Mouse (Mus musculus): ENCODE measurements around the gene Lca5. TPM values are rescaled to one million over a fixed set of nuclear protein-coding genes. Genes with fewer than 3 reads are reported as not detected.

Gene Lca5
- polyA plus RNA-seq, 1 experiment from 2014 or later = 31.1 TPM

GRCm38 (mm10) chr9:83447771-83448170 is 6.8 kb upstream of the Lca5 start:
- peak; percentile 89 for ATAC-seq (ENCODE audit: low FRiP score)
- Histone ChIP-seq H3K4me3 (ENCODE audit: low read depth, low read length) (peak overlapping the region; percentile 37), H3K9ac (ENCODE audit: low read depth, low read length) (peak overlapping the region; percentile 68), H3K27ac (ENCODE audit: low read depth, low read length) (peak overlapping the region; percentile 62; the same call in 1 of the 2 replicates), H3K9me3 (ENCODE audit: control insufficient read depth, low read length) (no peaks in the 10 kb centered on the region), H3K27me3 (ENCODE audit: control insufficient read depth, insufficient read depth, low read length) (no peaks in the 10 kb centered on the region), H3K36me3 (ENCODE audit: control insufficient read depth, insufficient read depth, low read length) (no peaks in the 10 kb centered on the region), H3K4me1 (replicated peaks; ENCODE audit: control insufficient read depth, insufficient read depth, low read length) (no peaks in the 10 kb centered on the region), H3K4me2 (replicated peaks; ENCODE audit: low read depth, low read length) (peak overlapping the region; percentile 50)
- 3% methylated on average over 22 of the region's 22 CpGs for WGBS
- peak; percentile 71 for DNase-seq (ENCODE audit: low spot score)

GRCm38 (mm10) chr9:83447176-83447575 is 6.2 kb upstream of the Lca5 start:
- H3K4me2 ChIP-seq (replicated peaks; ENCODE audit: low read depth, low read length) = peak overlapping the region; percentile 50
- 67% methylated on average over 9 of the region's 9 CpGs for WGBS
- no peak overlapping the region for H3K27ac ChIP-seq (ENCODE audit: low read depth, low read length)
- peak; percentile 25; the same call in 1 of the 2 replicates for ATAC-seq (ENCODE audit: low FRiP score)
- no peaks in the 10 kb centered on the region for H3K9me3 ChIP-seq (ENCODE audit: control insufficient read depth, low read length)
- H3K9ac ChIP-seq (ENCODE audit: low read depth, low read length) = no peak overlapping the region
- no peaks in the 10 kb centered on the region for H3K4me1 ChIP-seq (replicated peaks; ENCODE audit: control insufficient read depth, insufficient read depth, low read length)
- peak overlapping the region; percentile 37 for H3K4me3 ChIP-seq (ENCODE audit: low read depth, low read length)
- H3K36me3 ChIP-seq (ENCODE audit: control insufficient read depth, insufficient read depth, low read length) = no peaks in the 10 kb centered on the region
- no peaks in the 10 kb centered on the region for H3K27me3 ChIP-seq (ENCODE audit: control insufficient read depth, insufficient read depth, low read length)
- DNase-seq (ENCODE audit: low spot score) = no peak

GRCm38 (mm10) chr9:83437621-83438020 is 3.3 kb downstream of the Lca5 start:
- H3K4me1 ChIP-seq (replicated peaks; ENCODE audit: control insufficient read depth, insufficient read depth, low read length) = no peaks in the 10 kb centered on the region
- 84% methylated on average over 5 of the region's 5 CpGs for WGBS

GRCm38 (mm10) chr9:83434489-83434888 is 6.4 kb downstream of the Lca5 start:
- ATAC-seq (ENCODE audit: low FRiP score) (no peak), DNase-seq (ENCODE audit: low spot score) (no peak)
- Histone ChIP-seq H3K9me3 (ENCODE audit: control insufficient read depth, low read length) (no peaks in the 10 kb centered on the region), H3K27ac (ENCODE audit: low read depth, low read length) (no peak overlapping the region), H3K4me3 (ENCODE audit: low read depth, low read length) (no peak overlapping the region), H3K9ac (ENCODE audit: low read depth, low read length) (no peak overlapping the region), H3K36me3 (ENCODE audit: control insufficient read depth, insufficient read depth, low read length) (no peaks in the 10 kb centered on the region), H3K27me3 (ENCODE audit: control insufficient read depth, insufficient read depth, low read length) (no peaks in the 10 kb centered on the region), H3K4me1 (replicated peaks; ENCODE audit: control insufficient read depth, insufficient read depth, low read length) (no peaks in the 10 kb centered on the region), H3K4me2 (replicated peaks; ENCODE audit: low read depth, low read length) (no peak overlapping the region)
- WGBS = 55% methylated on average over 4 of the region's 4 CpGs

More at GRCm38 (mm10) chr9:83437621-83438020, 3.3 kb downstream of the Lca5 start:
- Histone ChIP-seq H3K9me3 (ENCODE audit: control insufficient read depth, low read length) (no peaks in the 10 kb centered on the region), H3K27me3 (ENCODE audit: control insufficient read depth, insufficient read depth, low read length) (no peaks in the 10 kb centered on the region), H3K4me3 (ENCODE audit: low read depth, low read length) (no peak overlapping the region), H3K36me3 (ENCODE audit: control insufficient read depth, insufficient read depth, low read length) (no peaks in the 10 kb centered on the region), H3K27ac (ENCODE audit: low read depth, low read length) (no peak overlapping the region), H3K4me2 (replicated peaks; ENCODE audit: low read depth, low read length) (no peak overlapping the region), H3K9ac (ENCODE audit: low read depth, low read length) (no peak overlapping the region)
- no peak for ATAC-seq (ENCODE audit: low FRiP score)
- DNase-seq (ENCODE audit: low spot score) = no peak

GRCm38 (mm10) chr9:83433661-83434060 is 7.3 kb downstream of the Lca5 start:
- Histone ChIP-seq H3K4me2 (replicated peaks; ENCODE audit: low read depth, low read length) (no peak overlapping the region), H3K4me3 (ENCODE audit: low read depth, low read length) (no peak overlapping the region), H3K4me1 (replicated peaks; ENCODE audit: control insufficient read depth, insufficient read depth, low read length) (no peaks in the 10 kb centered on the region), H3K27me3 (ENCODE audit: control insufficient read depth, insufficient read depth, low read length) (no peaks in the 10 kb centered on the region), H3K27ac (ENCODE audit: low read depth, low read length) (no peak overlapping the region), H3K9ac (ENCODE audit: low read depth, low read length) (no peak overlapping the region), H3K36me3 (ENCODE audit: control insufficient read depth, insufficient read depth, low read length) (no peaks in the 10 kb centered on the region), H3K9me3 (ENCODE audit: control insufficient read depth, low read length) (no peaks in the 10 kb centered on the region)
- ATAC-seq (ENCODE audit: low FRiP score) (no peak), DNase-seq (ENCODE audit: low spot score) (peak; percentile 44)
- WGBS = 61% methylated on average over 7 of the region's 7 CpGs

- no peak overlapping the region for H3K4me3 ChIP-seq (ENCODE audit: low read depth, low read length)
- H3K36me3 ChIP-seq (ENCODE audit: control insufficient read depth, insufficient read depth, low read length) = no peaks in the 10 kb centered on the region
- no peak for DNase-seq (ENCODE audit: low spot score)
- H3K27me3 ChIP-seq (ENCODE audit: control insufficient read depth, insufficient read depth, low read length) = no peaks in the 10 kb centered on the region
- ATAC-seq (ENCODE audit: low FRiP score) = no peak
- no peak overlapping the region for H3K4me2 ChIP-seq (replicated peaks; ENCODE audit: low read depth, low read length)
- 86% methylated on average over 4 of the region's 4 CpGs for WGBS
- H3K27ac ChIP-seq (ENCODE audit: low read depth, low read length) = no peak overlapping the region
- H3K9me3 ChIP-seq (ENCODE audit: control insufficient read depth, low read length) = no peaks in the 10 kb centered on the region
- no peaks in the 10 kb centered on the region for H3K4me1 ChIP-seq (replicated peaks; ENCODE audit: control insufficient read depth, insufficient read depth, low read length)
- no peak overlapping the region for H3K9ac ChIP-seq (ENCODE audit: low read depth, low read length)
Measured at GRCm38 (mm10) chr9:83427926-83428325, 13.0 kb downstream of the Lca5 start.

- Histone ChIP-seq H3K4me1 (replicated peaks; ENCODE audit: control insufficient read depth, insufficient read depth, low read length) (no peaks in the 10 kb centered on the region), H3K9ac (ENCODE audit: low read depth, low read length) (no peak overlapping the region), H3K4me2 (replicated peaks; ENCODE audit: low read depth, low read length) (no peak overlapping the region), H3K27ac (ENCODE audit: low read depth, low read length) (no peak overlapping the region), H3K36me3 (ENCODE audit: control insufficient read depth, insufficient read depth, low read length) (peaks cover 5% of the 10 kb centered on the region; the same call in 1 of the 2 replicates), H3K9me3 (ENCODE audit: control insufficient read depth, low read length) (no peaks in the 10 kb centered on the region), H3K4me3 (ENCODE audit: low read depth, low read length) (no peak overlapping the region), H3K27me3 (ENCODE audit: control insufficient read depth, insufficient read depth, low read length) (no peaks in the 10 kb centered on the region)
- DNase-seq (ENCODE audit: low spot score) (no peak), ATAC-seq (ENCODE audit: low FRiP score) (no peak)
- WGBS = 94% methylated on average over 5 of the region's 5 CpGs
Measured at GRCm38 (mm10) chr9:83418965-83419364, 22.0 kb downstream of the Lca5 start.

- Histone ChIP-seq H3K9ac (ENCODE audit: low read depth, low read length) (no peak overlapping the region), H3K4me1 (replicated peaks; ENCODE audit: control insufficient read depth, insufficient read depth, low read length) (no peaks in the 10 kb centered on the region), H3K4me3 (ENCODE audit: low read depth, low read length) (no peak overlapping the region), H3K4me2 (replicated peaks; ENCODE audit: low read depth, low read length) (no peak overlapping the region), H3K9me3 (ENCODE audit: control insufficient read depth, low read length) (no peaks in the 10 kb centered on the region), H3K36me3 (ENCODE audit: control insufficient read depth, insufficient read depth, low read length) (peaks cover 5% of the 10 kb centered on the region; the same call in 1 of the 2 replicates), H3K27ac (ENCODE audit: low read depth, low read length) (no peak overlapping the region), H3K27me3 (ENCODE audit: control insufficient read depth, insufficient read depth, low read length) (no peaks in the 10 kb centered on the region)
- WGBS = 78% methylated on average over 10 of the region's 10 CpGs
- ATAC-seq (ENCODE audit: low FRiP score) = no peak
- DNase-seq (ENCODE audit: low spot score) = no peak
Measured at GRCm38 (mm10) chr9:83413046-83413445, 27.9 kb downstream of the Lca5 start.

GRCm38 (mm10) chr9:83405150-83405549 is 35.8 kb downstream of the Lca5 start:
- ATAC-seq (ENCODE audit: low FRiP score) (no peak), DNase-seq (ENCODE audit: low spot score) (no peak)
- 83% methylated on average over 7 of the region's 7 CpGs for WGBS
- no peak overlapping the region for H3K9ac ChIP-seq (ENCODE audit: low read depth, low read length)
- no peaks in the 10 kb centered on the region for H3K9me3 ChIP-seq (ENCODE audit: control insufficient read depth, low read length)
- no peak overlapping the region for H3K4me3 ChIP-seq (ENCODE audit: low read depth, low read length)
- no peaks in the 10 kb centered on the region for H3K36me3 ChIP-seq (ENCODE audit: control insufficient read depth, insufficient read depth, low read length)
- no peak overlapping the region for H3K27ac ChIP-seq (ENCODE audit: low read depth, low read length)
- no peak overlapping the region for H3K4me2 ChIP-seq (replicated peaks; ENCODE audit: low read depth, low read length)
- no peaks in the 10 kb centered on the region for H3K4me1 ChIP-seq (replicated peaks; ENCODE audit: control insufficient read depth, insufficient read depth, low read length)
- H3K27me3 ChIP-seq (ENCODE audit: control insufficient read depth, insufficient read depth, low read length) = no peaks in the 10 kb centered on the region

Data from hindbrain, embryonic 11.5 days (tissue).